Comparison of ENCODE assay signal across 22 mouse cellular contexts in genomic region chr19:37055976-37056556, GRCm38 (mm10).
DNase-seq lines count a peak whose midpoint lies in the region; ATAC-seq and TF ChIP-seq lines count a peak whose summit lies in the region.
"Had no signal": no experiment of that assay in that cellular context is flagged by ENCODE, and none has a peak within 500 bp of the region (broad histone marks: within the 10 kb centered on the region; RNA-seq: fewer than 3 reads in every experiment).

No protein-coding gene starts in this region.

- TF ChIP-seq RAD21 in CH12.LX (IDR thresholded peaks at IDR 0.05; ENCODE audit: low read depth, low read length) = no peak; the same call in 1 of the 2 replicates

- intact Hi-C loops in left cerebral cortex, adult 2 months (cut with DNase I) = loop anchor here (5.0 kb wide), 1 partner anchor 116 kb away; no protein-coding TSS in a partner anchor
- intact Hi-C loops in left cerebral cortex, postnatal 4 days (cut with DNase I) = no loop called here

- no peak overlapping the region for H3K9ac ChIP-seq in CH12.LX (ENCODE audit: insufficient read depth, low read depth)
- H3K9ac ChIP-seq: embryonic facial prominence, embryonic 13.5 days; forebrain, embryonic 12.5 days; heart, embryonic 15.5 days; hindbrain, embryonic 13.5 days had no signal

- TF ChIP-seq POLR2A in CH12.LX (IDR thresholded peaks at IDR 0.05; ENCODE audit: low read depth, low read length) = no peak

- H3K27ac ChIP-seq in left cerebral cortex, adult 2 months = peak overlapping the region; percentile 63
- H3K27ac ChIP-seq in CH12.LX (ENCODE audit: insufficient read depth, low read depth) = no peak overlapping the region
- H3K27ac ChIP-seq: embryonic facial prominence, embryonic 13.5 days; forebrain, embryonic 12.5 days; heart, adult 2 months; heart, embryonic 15.5 days; hindbrain, embryonic 13.5 days had no signal

- peaks cover 9 to 44% of the 10 kb centered on the region in 2 experiments for H3K4me1 ChIP-seq in CH12.LX (ENCODE audit: control insufficient read depth in 1 of 2, insufficient read depth in 2 of 2)
- H3K4me1 ChIP-seq: embryonic facial prominence, embryonic 13.5 days; forebrain, embryonic 12.5 days; hindbrain, embryonic 13.5 days had no signal

- no peak for TF ChIP-seq CTCF in left cerebral cortex, adult 2 months (IDR thresholded peaks at IDR 0.05)
- TF ChIP-seq CTCF in CH12.LX (conservative IDR thresholded peaks at IDR 0.05 in 1 of 2, IDR thresholded peaks at IDR 0.05 in 1 of 2; ENCODE audit: low read depth in 2 of 2, low read length in 2 of 2) = no peak

- H3K27me3 ChIP-seq in CH12.LX (replicated peaks) = no peaks in the 10 kb centered on the region
- H3K27me3 ChIP-seq: embryonic facial prominence, embryonic 13.5 days; forebrain, embryonic 12.5 days; heart, embryonic 15.5 days; hindbrain, embryonic 13.5 days had no signal

- in situ Hi-C loops in CH12.LX (cut with MboI; ENCODE audit: low pct_ligation_motif_present, low pct_unique_long_range_greater_than_20kb, low sequenced_read_pairs) = no loop called here

- no peak overlapping the region for H3K4me3 ChIP-seq in left cerebral cortex, adult 2 months
- H3K4me3 ChIP-seq in CH12.LX (replicated peaks in 1 of 3; ENCODE audit: low read depth in 2 of 3, low read length in 2 of 3, poor library complexity in 1 of 3) = no peak overlapping the region
- H3K4me3 ChIP-seq: embryonic facial prominence, embryonic 13.5 days; forebrain, embryonic 12.5 days; heart, adult 2 months; heart, embryonic 15.5 days; hindbrain, embryonic 13.5 days had no signal

- H3K36me3 ChIP-seq in CH12.LX (replicated peaks in 1 of 2; ENCODE audit: control insufficient read depth in 1 of 2, insufficient read depth in 1 of 2, low read length in 1 of 2) = peaks cover 0 to 3% of the 10 kb centered on the region in 2 experiments
- H3K36me3 ChIP-seq: embryonic facial prominence, embryonic 13.5 days; forebrain, embryonic 12.5 days; heart, embryonic 15.5 days; hindbrain, embryonic 13.5 days had no signal

- peak overlapping the region; percentile 44; the same call in 1 of the 2 replicates for H3K4me2 ChIP-seq in CH12.LX (ENCODE audit: insufficient read depth, low read depth, poor library complexity, severe bottlenecking)
- H3K4me2 ChIP-seq: embryonic facial prominence, embryonic 13.5 days; forebrain, embryonic 12.5 days; heart, embryonic 11.5 days; heart, embryonic 15.5 days; hindbrain, embryonic 13.5 days had no signal

- dilution Hi-C loops in CH12.LX (cut with MboI; ENCODE audit: extremely low pct_ligation_motif_present, extremely low pct_unique_long_range_greater_than_20kb, low sequenced_read_pairs) = no loop called here

- peak; percentile 21; the same call in 1 of the 2 replicates for ATAC-seq in megakaryocyte, adult 5-6 weeks (ENCODE audit: poor library complexity, severe bottlenecking)
- ATAC-seq: CD4-positive, CD25-positive, alpha-beta regulatory T cell, adult 4 months; forebrain, embryonic 16.5 days had no signal

- no peaks in the 10 kb centered on the region for H3K9me3 ChIP-seq in CH12.LX (replicated peaks; ENCODE audit: low read length)
- H3K9me3 ChIP-seq: embryonic facial prominence, embryonic 13.5 days; forebrain, embryonic 12.5 days; heart, embryonic 15.5 days; hindbrain, embryonic 13.5 days had no signal

- TF ChIP-seq EP300 in CH12.LX (IDR thresholded peaks at IDR 0.05; ENCODE audit: low read length) = peak; percentile 82

- no peaks in the 10 kb centered on the region for H3K79me2 ChIP-seq in CH12.LX (replicated peaks; ENCODE audit: control insufficient read depth, extremely low read depth, insufficient read depth, poor library complexity, severe bottlenecking)

- no peak for DNase-seq in left cerebral cortex, adult 2 months (ENCODE audit: extremely low spot score in 1 of 2, low spot score in 2 of 2)
- no peak for DNase-seq in left cerebral cortex, postnatal 4 days
- DNase-seq in CH12.LX (ENCODE audit: extremely low read depth) = peak; percentile 41
- peak; percentile 68 for DNase-seq in brain, adult 2 months (ENCODE audit: low read depth, low spot score)
- no peak for DNase-seq in adrenal gland, adult (ENCODE audit: inconsistent age in 2 of 2, low spot score in 1 of 2)
- DNase-seq in ovary, adult 18-20 months (ENCODE audit: low spot score) = no peak
- DNase-seq in spleen, adult 12 weeks (ENCODE audit: low spot score) = no peak
- DNase-seq: adrenal gland, postnatal 14 days; B cell, adult 2 months; cerebellum, adult 2 months; cerebellum, postnatal 14 days; gastrocnemius, postnatal 10 days; heart, adult 2 months; heart, postnatal 14 days had no signal

TF ChIP-seq in CH12.LX, 34 proteins besides CTCF, POLR2A, EP300 and RAD21:
- TF ChIP-seq POLR2AphosphoS2 (IDR thresholded peaks at IDR 0.05; ENCODE audit: low read depth, low read length) (no peak), PAX5 (IDR thresholded peaks at IDR 0.05; ENCODE audit: low read length) (no peak), MAFK (IDR thresholded peaks at IDR 0.05; ENCODE audit: insufficient replicate concordance, low read length) (no peak), UBTF (IDR thresholded peaks at IDR 0.05; ENCODE audit: low read depth, low read length) (no peak), TCF12 (IDR thresholded peaks at IDR 0.05; ENCODE audit: low read depth, low read length) (no peak; the same call in 1 of the 2 replicates), IRF4 (IDR thresholded peaks at IDR 0.05; ENCODE audit: low read depth, low read length) (peak; percentile 74), JUN (IDR thresholded peaks at IDR 0.05; ENCODE audit: insufficient read depth, low read depth, low read length) (no peak), SIN3A (IDR thresholded peaks at IDR 0.05; ENCODE audit: low read length) (0 out of 2 replicates have a peak, but pooled peaks have one; percentile 15), ETS1 (conservative IDR thresholded peaks at IDR 0.05; ENCODE audit: low read depth, low read length) (0 out of 2 replicates have a peak, but pooled peaks have one; percentile 17), JUND (conservative IDR thresholded peaks at IDR 0.05; ENCODE audit: low read depth, low read length) (no peak), MEF2A (IDR thresholded peaks at IDR 0.05; ENCODE audit: borderline replicate concordance, low read depth, low read length) (no peak), ELF1 (IDR thresholded peaks at IDR 0.05; ENCODE audit: low read depth, low read length) (no peak), SMC3 (IDR thresholded peaks at IDR 0.05; ENCODE audit: low read depth, low read length) (peak; percentile 4; the same call in 1 of the 2 replicates), ZNF384 (IDR thresholded peaks at IDR 0.05; ENCODE audit: low read depth, low read length) (peak; percentile 88), CHD2 (IDR thresholded peaks at IDR 0.05; ENCODE audit: low read length) (no peak)

Comparison
In these comparisons a context has a peak if more than half of its experiments do, and no peak if none do; other contexts are left out.
1. DNase-seq: peak in CH12.LX (single experiment) and brain, adult 2 months (single experiment); none in left cerebral cortex, adult 2 months (0 of 2), left cerebral cortex, postnatal 4 days (single experiment), adrenal gland, adult (0 of 2), ovary, adult 18-20 months (single experiment) and spleen, adult 12 weeks (single experiment).